Mouse (Mus musculus) heart, postnatal 0 days (tissue): Measurements from ENCODE around the gene Rala. TPM values are rescaled to one million over a fixed set of nuclear protein-coding genes. Genes with fewer than 3 reads are reported as not detected.

Source experiments
- ATAC-seq: fragments of 200-750 bp; cut with Nextera tagmentation; 2 replicates; pipeline ENCODE4 v1.8.0; 2017; ENCODE audit warnings: low read depth, moderate number of reproducible peaks, moderate library complexity; ENCODE audit not compliant: insufficient read depth
- DNase-seq: peaks from one replicate; pipeline ENCODE4 v3.0.0-alpha.2; 2016; ENCODE audit warnings: low spot score
- H3K27ac ChIP-seq: fragments of 300-500 bp; sonication (generic); 2 replicates; pipeline ENCODE4 v1.5.1; 2014; ENCODE audit warnings: low read depth, mild to moderate bottlenecking
- H3K27me3 ChIP-seq: fragments of 300-500 bp; sonication (generic); 2 replicates; pipeline ENCODE4 v1.6.1; 2014; ENCODE audit warnings: low read length, mixed read lengths; ENCODE audit not compliant: control insufficient read depth, insufficient read depth
- H3K36me3 ChIP-seq: fragments of 300-500 bp; sonication (generic); replicated peaks from 2 replicates; pipeline ENCODE4 v1.6.1; 2014; ENCODE audit warnings: low read length, mixed read lengths; ENCODE audit not compliant: control insufficient read depth, insufficient read depth
- H3K4me1 ChIP-seq: fragments of 300-500 bp; sonication (generic); 2 replicates; pipeline ENCODE4 v1.6.1; 2014; ENCODE audit warnings: antibody characterized with exemption; ENCODE audit not compliant: control insufficient read depth, insufficient read depth
- H3K4me2 ChIP-seq: fragments of 300-500 bp; sonication (generic); 2 replicates; pipeline ENCODE4 v1.6.1; 2014; ENCODE audit warnings: low read depth, mild to moderate bottlenecking, low read length, moderate library complexity
- H3K4me3 ChIP-seq: fragments of 300-500 bp; sonication (generic); 2 replicates; pipeline ENCODE4 v1.5.1; 2014; ENCODE audit warnings: low read depth, low read length
- H3K9ac ChIP-seq: fragments of 300-500 bp; sonication (generic); replicated peaks from 2 replicates; pipeline ENCODE4 v1.6.1; 2014; ENCODE audit warnings: low read depth, low read length, mixed read lengths
- H3K9me3 ChIP-seq: fragments of 300-500 bp; sonication (generic); replicated peaks from 2 replicates; pipeline ENCODE4 v1.6.1; 2016; ENCODE audit warnings: low read length; ENCODE audit not compliant: control insufficient read depth
- CTCF ChIP-seq: IDR thresholded peaks from 2 replicates; pipeline ENCODE4 v1.5.1; 2016; ENCODE audit warnings: antibody characterized with exemption, control low read depth, low read depth
- EP300 ChIP-seq: IDR thresholded peaks from 2 replicates; pipeline ENCODE4 v1.6.1; 2016; ENCODE audit warnings: antibody characterized with exemption, low read depth
- WGBS: fragments of 180-500 bp; shearing (Covaris S2); extraction: QIAGEN DNeasy Blood & Tissue Kit; methylation state at CpG from one replicate; pipeline ENCODE4 v1.1.7; 2014; 5-methylcytosine and 5-hydroxymethylcytosine counted together
- polyA plus RNA-seq: library from polyadenylated mRNA; unstranded; fragments of >200 nt; fragmentation: Nextera tagmentation; extraction: Ambion mirVana; gene quantifications from 2 replicates; pipeline ENCODE4 v1.2.1, GENCODE M21; 2015
- total RNA-seq: library from RNA; depleted of rRNA; stranded (reverse); fragments of >200 nt; gene quantifications from 2 replicates; pipeline ENCODE4 v1.2.3, GENCODE M21; 2014; ENCODE audit warnings: low replicate concordance; rRNA removed

Gene Rala
- total RNA-seq, result 19.0 and 37.8 TPM in 2 replicates
- 77.0 and 77.1 TPM in 2 replicates for polyA plus RNA-seq

- Histone ChIP-seq H3K9ac (peak within 1 kb of the TSS; percentile 84), H3K4me3 (peak within 1 kb of the TSS; percentile 85), H3K4me2 (peak within 1 kb of the TSS; percentile 80), H3K27me3 (no peaks in the 10 kb centered on the region), H3K27ac (peak within 1 kb of the TSS; percentile 92), H3K9me3 (no peaks in the 10 kb centered on the region), H3K4me1 (peaks cover 14% of the 10 kb centered on the region), H3K36me3 (no peaks in the 10 kb centered on the region)
- DNase-seq, result peak; percentile 89
- ATAC-seq, result peak; percentile 99
- TF ChIP-seq CTCF, result no peak
- no peak for TF ChIP-seq EP300
- WGBS, result 11% methylated on average over 34 of the region's 69 CpGs
Observed at GRCm38 (mm10) chr13:17944078-17944917, at the start of gene Rala. Gene Rala, minus strand, starts transcription at chr13:17944239.

- DNase-seq, result no peak
- 0 out of 2 replicates have a peak, but pooled peaks cover 6% of the 10 kb centered on the region for H3K36me3 ChIP-seq
- H3K27ac ChIP-seq, result peak overlapping the region; percentile 88
- peak overlapping the region; percentile 71; the same call in 1 of the 2 replicates for H3K9ac ChIP-seq
- H3K4me1 ChIP-seq, result peaks cover 14% of the 10 kb centered on the region; the same call in 1 of the 2 replicates
- no peak for TF ChIP-seq CTCF
- TF ChIP-seq EP300, result no peak
- H3K27me3 ChIP-seq, result no peaks in the 10 kb centered on the region
- peak overlapping the region; percentile 62 for H3K4me3 ChIP-seq
- peak overlapping the region; percentile 81 for H3K4me2 ChIP-seq
- H3K9me3 ChIP-seq, result no peaks in the 10 kb centered on the region
- no peak for ATAC-seq
- 35% methylated on average over 7 of the region's 7 CpGs for WGBS
Observed at GRCm38 (mm10) chr13:17993515-17993847, 49.4 kb upstream of the Rala start.

GRCm38 (mm10) chr13:17992697-17993514, 48.9 kb upstream of the Rala start, which contains the start of gene Yae1d1:
Gene Yae1d1, minus strand, starts transcription at chr13:17993349.
- WGBS, result under 1% methylated on average over 54 of the region's 54 CpGs

GRCm38 (mm10) chr13:17992009-17992408, 48.0 kb upstream of the Rala start:
- H3K36me3 ChIP-seq, result peaks cover 15% of the 10 kb centered on the region
- peak overlapping the region; percentile 71; the same call in 1 of the 2 replicates for H3K9ac ChIP-seq
- TF ChIP-seq EP300 (no peak), CTCF (no peak)
- H3K27ac ChIP-seq, result 0 out of 2 replicates have a peak overlapping the region, but pooled peaks have one; percentile 88
- DNase-seq, result no peak
- H3K4me2 ChIP-seq, result peak overlapping the region; percentile 81
- H3K9me3 ChIP-seq, result no peaks in the 10 kb centered on the region
- no peaks in the 10 kb centered on the region for H3K27me3 ChIP-seq
- ATAC-seq, result no peak
- 11% methylated on average over 4 of the region's 4 CpGs for WGBS
- H3K4me3 ChIP-seq, result peak overlapping the region; percentile 62
- peaks cover 14% of the 10 kb centered on the region; the same call in 1 of the 2 replicates for H3K4me1 ChIP-seq

More at GRCm38 (mm10) chr13:17992697-17993514, 48.9 kb upstream of the Rala start, which contains the start of gene Yae1d1:
- H3K4me1 ChIP-seq, result peaks cover 14% of the 10 kb centered on the region; the same call in 1 of the 2 replicates
- peak within 1 kb of the TSS; percentile 62 for H3K4me3 ChIP-seq
- H3K9me3 ChIP-seq, result no peaks in the 10 kb centered on the region
- H3K36me3 ChIP-seq, result 0 out of 2 replicates have a peak, but pooled peaks cover 6% of the 10 kb centered on the region
- H3K27ac ChIP-seq, result peak within 1 kb of the TSS; percentile 88
- H3K4me2 ChIP-seq, result peak within 1 kb of the TSS; percentile 81
- TF ChIP-seq EP300, result no peak
- peak; percentile 50 for TF ChIP-seq CTCF
- ATAC-seq (peak; percentile 97), DNase-seq (peak; percentile 77)
- peak within 1 kb of the TSS; percentile 71 for H3K9ac ChIP-seq
- H3K27me3 ChIP-seq, result no peaks in the 10 kb centered on the region

- ATAC-seq, result peak; percentile 44
- no peaks in the 10 kb centered on the region for H3K9me3 ChIP-seq
- WGBS, result 25% methylated on average over 4 of the region's 4 CpGs
- peak; percentile 47 for DNase-seq
- no peaks in the 10 kb centered on the region for H3K4me1 ChIP-seq
- no peak overlapping the region for H3K4me2 ChIP-seq
- H3K9ac ChIP-seq, result no peak overlapping the region
- TF ChIP-seq CTCF (peak; percentile 75), EP300 (no peak)
- H3K27ac ChIP-seq, result no peak overlapping the region
- H3K4me3 ChIP-seq, result no peak overlapping the region
- H3K36me3 ChIP-seq, result peaks cover 48% of the 10 kb centered on the region
- H3K27me3 ChIP-seq, result no peaks in the 10 kb centered on the region
Observed at GRCm38 (mm10) chr13:17983194-17983593, 39.2 kb upstream of the Rala start.
